Mouse (Mus musculus): ENCODE measurements around the gene Vmn2r104.

Vmn2r104 gene

DNA sequence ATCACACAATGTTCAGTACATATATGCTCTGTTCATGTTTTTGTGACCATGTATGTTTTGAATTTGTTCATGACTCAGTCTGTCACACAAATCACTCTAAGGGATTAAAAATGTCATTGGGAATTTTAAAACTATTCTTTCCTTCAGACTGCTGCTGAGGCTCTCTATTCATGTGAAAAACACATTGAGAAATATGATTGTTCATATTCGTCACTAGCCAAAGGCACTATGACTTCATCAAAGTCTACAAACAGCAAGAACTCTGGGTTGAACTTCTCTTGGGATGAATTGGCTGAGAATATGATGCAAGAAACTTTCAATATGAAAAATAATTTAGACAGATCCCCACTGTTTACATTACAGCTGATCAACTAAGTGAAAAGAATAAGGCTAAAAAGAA, at the start of gene Vmn2r104:
Vmn2r104 (minus strand) TSS at position 101 of the 400 bp plus-strand sequence.
- no peak for DNase-seq (ENCODE audit: low read depth)

DNA sequence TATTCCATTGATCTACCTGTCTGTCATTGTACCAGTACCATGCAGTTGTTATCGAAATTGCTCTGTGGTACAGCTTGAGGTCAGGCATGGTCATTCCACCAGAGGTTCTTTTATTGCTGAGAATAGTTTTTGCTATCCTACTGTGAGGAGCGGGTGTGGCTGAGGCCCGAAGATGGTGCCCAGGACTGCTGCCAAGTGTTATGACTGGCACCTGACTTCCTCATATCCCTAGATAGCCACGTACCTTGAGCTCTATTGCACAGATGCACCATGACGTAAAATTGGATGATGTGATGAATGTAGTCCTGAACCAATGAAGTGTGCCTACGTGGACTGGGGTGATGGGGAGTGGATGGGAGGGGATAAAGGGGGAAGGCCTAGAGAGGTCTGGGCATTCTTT, 26.0 kb upstream of the Vmn2r104 start:
- DNase-seq (ENCODE audit: low read depth) = no peak

DNA sequence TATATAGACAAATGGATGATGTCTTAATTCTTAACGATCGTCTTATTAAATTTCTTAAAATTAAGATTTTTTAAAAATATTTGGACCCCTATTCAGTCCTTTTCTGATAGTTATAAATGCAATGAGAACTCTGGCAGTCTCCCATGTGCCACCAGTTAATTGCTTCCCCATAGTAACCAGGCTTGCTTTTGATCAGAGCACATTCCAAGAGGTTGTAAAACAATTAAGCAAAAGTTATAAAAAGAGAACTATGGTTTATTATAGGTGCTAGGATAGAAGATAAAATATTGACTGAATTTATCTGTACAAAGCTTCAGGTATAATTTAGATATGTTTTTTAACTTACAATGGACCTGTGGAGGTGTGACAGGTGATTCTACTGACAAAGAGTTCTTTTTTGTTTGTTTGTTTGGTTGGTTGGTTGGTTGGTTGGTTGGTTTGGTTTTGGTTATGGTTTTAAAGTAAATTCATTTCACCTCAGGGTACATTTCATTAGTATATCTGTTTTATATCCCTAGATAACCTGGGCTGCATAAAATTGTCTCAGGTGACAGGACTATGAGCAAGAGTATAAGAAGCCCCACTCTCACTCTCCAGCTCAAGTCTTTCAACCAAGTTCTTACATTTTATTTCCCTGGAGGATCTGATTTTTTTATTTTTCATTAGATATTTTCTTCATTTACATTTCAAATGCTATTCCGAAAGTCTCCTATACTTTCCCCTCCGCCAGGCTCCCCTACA, 23.7 kb upstream of the Vmn2r104 start:
- no peak for DNase-seq (ENCODE audit: low read depth)
